1 mouse cellular context compared by ENCODE assay signal in the genomic region with DNA sequence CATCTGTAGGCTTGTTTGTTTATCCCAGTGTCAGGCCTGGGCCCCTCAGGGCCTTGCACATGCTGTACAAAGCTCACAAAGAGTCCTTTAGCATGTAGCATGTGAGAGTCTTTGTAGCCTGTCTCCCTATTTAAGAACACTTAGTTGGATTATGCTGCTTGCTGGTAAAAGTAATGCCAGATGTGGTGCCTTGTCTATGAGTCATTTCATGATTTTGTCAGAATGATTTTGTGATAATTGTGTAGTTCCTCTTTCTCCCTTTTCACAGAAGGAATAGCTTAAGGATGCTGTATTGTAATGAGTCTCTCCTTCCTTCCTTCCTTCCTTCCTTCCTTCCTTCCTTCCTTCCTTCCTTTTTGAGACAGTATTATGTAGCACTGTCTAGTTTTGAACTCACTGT.
TF ChIP-seq lines count a peak whose summit lies in the region.

No protein-coding gene starts in this region.

TF ChIP-seq in CH12.LX, 34 proteins besides CTCF, POLR2A, EP300 and RAD21:
- TF ChIP-seq JUND (conservative IDR thresholded peaks at IDR 0.05; ENCODE audit: low read depth, low read length) = 0 out of 2 replicates have a peak, but pooled peaks have one; percentile 11
- TF ChIP-seq PAX5 (IDR thresholded peaks at IDR 0.05; ENCODE audit: low read length) = no peak
